Mouse (Mus musculus): ENCODE measurements around the gene Zbtb4. TPM values are rescaled to one million over a fixed set of nuclear protein-coding genes. Genes with fewer than 3 reads are reported as not detected.

The Zbtb4 gene
- polyA plus RNA-seq, 1 experiment = 69.8 TPM

DNA sequence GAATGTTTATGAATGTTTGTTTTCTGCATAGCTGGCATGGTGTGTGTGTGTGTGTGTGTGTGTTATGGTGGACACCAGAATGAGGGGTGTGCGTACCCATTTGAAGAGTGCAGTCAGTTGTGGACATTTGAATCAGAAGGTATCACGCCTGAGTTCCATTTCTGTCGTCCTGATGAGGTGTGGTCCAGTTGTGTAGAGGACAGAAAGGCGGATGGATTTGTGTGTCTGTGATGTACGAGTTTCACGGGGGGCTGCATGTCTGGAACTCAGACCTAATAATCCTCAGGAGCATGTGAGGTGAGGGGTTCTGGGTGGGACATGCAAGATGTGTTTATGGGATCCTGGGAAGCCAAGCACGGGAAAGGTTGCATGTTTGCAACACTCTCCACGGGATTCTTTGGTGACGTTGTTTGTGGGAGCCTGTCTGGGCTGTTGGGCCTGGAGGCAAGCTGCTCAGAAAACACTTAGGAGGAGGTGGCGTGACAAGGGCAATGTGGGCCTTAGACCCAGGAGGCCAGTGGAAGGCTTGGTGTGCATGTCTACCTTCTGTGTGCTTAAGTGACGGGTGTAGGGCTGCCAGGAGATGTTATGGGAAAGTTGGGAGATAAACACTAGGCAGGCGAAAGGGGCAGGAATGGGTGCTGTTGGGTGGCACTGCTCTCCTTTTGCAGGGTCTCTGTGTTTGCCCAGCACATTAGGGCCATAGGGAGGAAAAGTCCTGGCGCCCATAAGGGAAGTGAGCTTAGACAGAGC lies 1.3 kb downstream of the Zbtb4 start:
- TF ChIP-seq POLR2A (IDR thresholded peaks at IDR 0.05; ENCODE audit: borderline replicate concordance, insufficient read depth, low read length) (no peak), CTCF (IDR thresholded peaks at IDR 0.05; ENCODE audit: borderline replicate concordance, insufficient read depth, low read depth, low read length) (no peak)
- DNase-seq = peak; percentile 51 to 52
- Histone ChIP-seq H3K4me1 (ENCODE audit: control insufficient read depth, insufficient read depth, low read length) (peaks cover 17% of the 10 kb centered on the region; the same call in 1 of the 2 replicates), H3K4me3 (replicated peaks; ENCODE audit: insufficient read depth, low read depth, low read length) (peak overlapping the region; percentile 87), H3K27me3 (ENCODE audit: control insufficient read depth, insufficient read depth, low read length) (no peaks in the 10 kb centered on the region), H3K27ac (ENCODE audit: insufficient read depth, low read length) (peak overlapping the region; percentile 99; the same call in 1 of the 2 replicates)
- WGBS = 20% methylated on average over 13 of the region's 13 CpGs

DNA sequence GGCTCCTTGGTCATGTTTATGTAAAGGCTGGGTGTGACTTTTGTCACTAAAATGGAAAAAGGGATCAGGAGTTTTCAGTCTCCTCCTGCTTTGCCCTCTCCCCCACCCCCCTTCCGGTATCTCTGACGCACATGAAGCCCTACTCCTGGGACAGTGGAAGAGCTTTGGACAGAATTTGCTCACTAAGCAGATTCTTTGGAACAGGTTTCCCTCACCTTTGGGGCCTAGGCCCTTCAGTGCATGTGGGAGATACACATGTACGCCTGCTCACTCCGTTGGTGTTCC lies 1.9 kb downstream of the Zbtb4 start:
- Histone ChIP-seq H3K4me1 (ENCODE audit: control insufficient read depth, insufficient read depth, low read length) (peaks cover 17% of the 10 kb centered on the region; the same call in 1 of the 2 replicates), H3K27me3 (ENCODE audit: control insufficient read depth, insufficient read depth, low read length) (no peaks in the 10 kb centered on the region), H3K27ac (ENCODE audit: insufficient read depth, low read length) (0 out of 2 replicates have a peak overlapping the region, but pooled peaks have one; percentile 6), H3K4me3 (replicated peaks; ENCODE audit: insufficient read depth, low read depth, low read length) (peak overlapping the region; percentile 87)
- no peak for TF ChIP-seq POLR2A (IDR thresholded peaks at IDR 0.05; ENCODE audit: borderline replicate concordance, insufficient read depth, low read length)
- WGBS = 20% methylated on average over 4 of the region's 4 CpGs
- peak in 1 of 2 experiments; percentile 26 for DNase-seq

DNA sequence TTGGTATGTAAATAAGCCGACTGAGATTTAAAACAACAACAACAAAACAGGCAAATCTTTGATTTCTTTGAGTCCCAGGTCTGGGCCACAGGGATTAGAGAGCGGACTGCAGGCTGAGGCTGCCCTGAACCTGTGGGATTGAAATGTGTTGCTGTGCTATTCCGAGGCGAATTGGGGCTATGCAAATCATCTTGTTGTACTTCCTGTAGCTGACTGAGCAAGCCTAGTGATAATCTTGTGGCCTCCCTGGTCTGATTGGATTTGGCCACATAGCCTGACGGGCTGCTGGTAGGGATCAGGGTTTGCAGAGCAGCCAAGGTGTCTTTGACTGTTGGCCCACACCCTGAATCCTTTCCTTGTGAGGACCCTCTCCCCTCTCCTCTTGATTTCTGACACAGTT lies 9.2 kb downstream of the Zbtb4 start:
- DNase-seq = no peak
- no peak overlapping the region for H3K27ac ChIP-seq (ENCODE audit: insufficient read depth, low read length)
- H3K4me3 ChIP-seq (replicated peaks; ENCODE audit: insufficient read depth, low read depth, low read length) = no peak overlapping the region
- no peaks in the 10 kb centered on the region for H3K27me3 ChIP-seq (ENCODE audit: control insufficient read depth, insufficient read depth, low read length)
- TF ChIP-seq POLR2A (IDR thresholded peaks at IDR 0.05; ENCODE audit: borderline replicate concordance, insufficient read depth, low read length) = no peak
- no peak for TF ChIP-seq CTCF (IDR thresholded peaks at IDR 0.05; ENCODE audit: borderline replicate concordance, insufficient read depth, low read depth, low read length)
- H3K4me1 ChIP-seq (ENCODE audit: control insufficient read depth, insufficient read depth, low read length) = peaks cover 20% of the 10 kb centered on the region
- WGBS = 66% methylated on average over 5 of the region's 5 CpGs

DNA sequence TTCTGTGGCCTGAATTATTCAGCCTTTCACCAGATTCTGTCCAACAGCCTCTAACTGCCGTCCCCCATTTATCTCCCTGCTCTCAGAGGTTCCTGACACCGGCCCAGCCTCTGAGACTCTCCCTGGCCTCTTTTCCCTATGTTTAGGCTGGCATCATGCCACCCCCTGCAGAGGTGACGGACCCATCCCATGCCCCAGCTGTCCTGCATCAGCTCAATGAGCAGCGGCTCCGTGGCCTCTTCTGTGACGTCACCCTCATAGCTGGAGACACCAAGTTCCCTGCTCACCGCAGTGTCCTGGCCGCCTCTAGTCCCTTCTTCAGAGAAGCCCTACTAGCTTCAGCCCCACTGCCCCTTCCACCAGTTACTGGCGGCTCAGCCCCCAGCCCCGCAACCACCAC lies 10.0 kb downstream of the Zbtb4 start:
- H3K27me3 ChIP-seq (ENCODE audit: control insufficient read depth, insufficient read depth, low read length) = no peaks in the 10 kb centered on the region
- H3K27ac ChIP-seq (ENCODE audit: insufficient read depth, low read length) = no peak overlapping the region
- DNase-seq = peak; percentile 50 to 55
- TF ChIP-seq POLR2A (IDR thresholded peaks at IDR 0.05; ENCODE audit: borderline replicate concordance, insufficient read depth, low read length) (no peak), CTCF (IDR thresholded peaks at IDR 0.05; ENCODE audit: borderline replicate concordance, insufficient read depth, low read depth, low read length) (no peak)
- WGBS = 28% methylated on average over 10 of the region's 10 CpGs
- H3K4me1 ChIP-seq (ENCODE audit: control insufficient read depth, insufficient read depth, low read length) = peaks cover 20% of the 10 kb centered on the region
- H3K4me3 ChIP-seq (replicated peaks; ENCODE audit: insufficient read depth, low read depth, low read length) = no peak overlapping the region

DNA sequence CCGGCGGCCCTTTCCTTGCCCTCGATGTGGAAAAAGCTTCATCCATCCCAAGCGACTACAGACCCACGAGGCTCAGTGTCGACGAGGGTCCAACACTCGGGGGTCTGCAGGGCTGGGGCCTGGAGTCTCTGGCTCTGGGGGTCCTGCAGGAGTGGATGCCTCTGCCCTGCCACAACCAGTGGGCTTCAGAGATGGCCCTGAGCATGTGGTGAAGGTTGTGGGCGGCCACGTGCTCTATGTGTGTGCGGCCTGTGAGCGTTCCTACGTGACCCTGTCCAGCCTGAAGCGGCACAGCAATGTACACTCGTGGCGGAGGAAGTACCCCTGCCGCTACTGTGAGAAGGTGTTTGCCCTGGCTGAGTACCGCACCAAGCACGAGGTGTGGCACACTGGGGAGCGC lies 10.8 kb downstream of the Zbtb4 start:
- 84% methylated on average over 20 of the region's 20 CpGs for WGBS
- no peak overlapping the region for H3K4me3 ChIP-seq (replicated peaks; ENCODE audit: insufficient read depth, low read depth, low read length)
- TF ChIP-seq CTCF (IDR thresholded peaks at IDR 0.05; ENCODE audit: borderline replicate concordance, insufficient read depth, low read depth, low read length) = no peak
- TF ChIP-seq POLR2A (IDR thresholded peaks at IDR 0.05; ENCODE audit: borderline replicate concordance, insufficient read depth, low read length) = no peak

DNA sequence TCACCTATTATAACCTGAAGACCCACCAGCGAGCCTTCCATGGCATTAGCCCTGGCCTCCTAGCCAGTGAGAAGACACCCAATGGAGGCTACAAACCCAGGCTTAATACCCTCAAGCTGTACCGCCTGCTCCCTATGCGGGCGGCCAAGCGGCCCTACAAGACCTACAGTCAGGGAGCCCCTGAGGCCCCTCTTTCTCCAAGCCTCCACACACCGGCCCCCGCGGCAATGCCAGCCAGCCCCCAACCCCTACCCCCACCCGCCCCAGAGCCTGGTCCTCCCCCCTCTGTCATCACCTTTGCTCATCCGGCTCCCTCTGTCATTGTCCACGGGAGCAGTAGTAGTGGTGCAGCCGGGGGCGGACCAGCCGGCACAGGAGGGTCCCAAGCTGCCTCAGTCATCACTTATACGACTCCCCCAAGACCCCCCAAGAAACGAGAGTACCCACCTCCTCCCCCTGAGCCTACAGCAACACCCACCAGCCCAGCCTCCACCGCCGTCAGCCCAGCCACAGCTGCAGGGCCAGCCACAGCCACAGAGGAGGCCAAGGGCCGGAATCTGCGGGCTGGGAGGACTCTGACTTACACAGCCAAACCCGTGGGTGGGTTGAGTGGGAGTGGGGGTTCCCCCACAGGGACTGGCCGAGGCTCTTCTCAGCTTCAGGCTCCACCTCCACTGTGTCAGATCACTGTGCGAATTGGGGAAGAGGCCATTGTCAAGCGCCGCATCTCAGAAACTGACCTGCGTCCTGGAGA lies 12.0 kb downstream of the Zbtb4 start:
- 65% methylated on average over 26 of the region's 26 CpGs for WGBS
- DNase-seq = peak in 1 of 2 experiments; percentile 14
- Histone ChIP-seq H3K27me3 (ENCODE audit: control insufficient read depth, insufficient read depth, low read length) (no peaks in the 10 kb centered on the region), H3K4me1 (ENCODE audit: control insufficient read depth, insufficient read depth, low read length) (peaks cover 20% of the 10 kb centered on the region), H3K27ac (ENCODE audit: insufficient read depth, low read length) (no peak overlapping the region), H3K4me3 (replicated peaks; ENCODE audit: insufficient read depth, low read depth, low read length) (no peak overlapping the region)
- TF ChIP-seq CTCF (IDR thresholded peaks at IDR 0.05; ENCODE audit: borderline replicate concordance, insufficient read depth, low read depth, low read length) (no peak), POLR2A (IDR thresholded peaks at IDR 0.05; ENCODE audit: borderline replicate concordance, insufficient read depth, low read length) (no peak)

More for the DNA sequence above, 10.8 kb downstream of the Zbtb4 start:
- H3K27me3 ChIP-seq (ENCODE audit: control insufficient read depth, insufficient read depth, low read length) = no peaks in the 10 kb centered on the region
- H3K27ac ChIP-seq (ENCODE audit: insufficient read depth, low read length) = no peak overlapping the region
- DNase-seq = no peak
- peaks cover 20% of the 10 kb centered on the region for H3K4me1 ChIP-seq (ENCODE audit: control insufficient read depth, insufficient read depth, low read length)

DNA sequence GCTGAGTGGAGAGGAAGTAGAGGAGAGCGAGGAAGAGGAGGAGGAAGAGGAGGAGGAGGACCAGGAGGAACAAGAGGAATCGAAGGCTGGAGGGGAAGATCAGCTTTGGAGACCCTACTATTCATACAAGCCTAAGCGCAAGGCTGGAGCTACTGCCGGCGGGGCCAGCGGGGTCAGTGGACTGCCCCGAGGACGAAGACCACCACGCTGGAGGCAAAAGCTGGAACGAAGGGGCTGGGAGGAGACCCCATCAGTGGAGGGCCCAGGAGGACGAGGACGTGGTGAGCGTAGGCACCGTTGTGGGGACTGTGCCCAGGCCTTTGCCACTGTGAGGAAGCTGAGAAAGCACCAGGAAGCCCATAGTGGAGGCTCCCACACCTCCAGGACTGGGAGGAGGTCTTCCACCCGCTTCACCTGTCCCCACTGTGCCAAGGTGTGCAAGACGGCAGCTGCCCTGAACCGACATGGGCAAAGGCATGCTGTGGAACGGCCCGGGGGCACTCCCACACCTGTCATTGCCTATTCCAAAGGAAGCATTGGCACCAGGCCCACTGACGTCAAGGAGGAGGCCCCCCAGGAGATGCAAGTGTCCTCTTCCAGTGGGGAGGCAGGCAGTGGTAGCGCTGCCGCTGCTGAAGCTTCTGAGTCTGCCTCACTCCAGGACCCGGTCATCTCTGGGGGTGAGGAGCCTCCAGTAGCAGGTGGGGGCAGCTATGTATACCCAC lies 12.7 kb downstream of the Zbtb4 start:
- H3K4me3 ChIP-seq (replicated peaks; ENCODE audit: insufficient read depth, low read depth, low read length) = no peak overlapping the region
- 44% methylated on average over 23 of the region's 23 CpGs for WGBS
- no peaks in the 10 kb centered on the region for H3K27me3 ChIP-seq (ENCODE audit: control insufficient read depth, insufficient read depth, low read length)
- no peak for TF ChIP-seq POLR2A (IDR thresholded peaks at IDR 0.05; ENCODE audit: borderline replicate concordance, insufficient read depth, low read length)
- TF ChIP-seq CTCF (IDR thresholded peaks at IDR 0.05; ENCODE audit: borderline replicate concordance, insufficient read depth, low read depth, low read length) = no peak
- DNase-seq = peak; percentile 68 to 69
- peaks cover 20% of the 10 kb centered on the region for H3K4me1 ChIP-seq (ENCODE audit: control insufficient read depth, insufficient read depth, low read length)
- H3K27ac ChIP-seq (ENCODE audit: insufficient read depth, low read length) = no peak overlapping the region
